In genomic region chr1:106901406-106901805, GRCm38 (mm10) we compare ENCODE assay signal across 9 mouse cellular contexts. TPM values are rescaled to one million over a fixed set of nuclear protein-coding genes. Genes with fewer than 3 reads are reported as not detected.
A peak's percentile ranks its signal among the peaks of the same experiment; 100 is the strongest.
DNase-seq lines count a peak whose midpoint lies in the region; ATAC-seq and TF ChIP-seq lines count a peak whose summit lies in the region.
"Had no signal": no experiment of that assay in that cellular context is flagged by ENCODE, and none has a peak within 500 bp of the region (broad histone marks: within the 10 kb centered on the region; RNA-seq: fewer than 3 reads in every experiment).

No protein-coding gene starts in this region.

- no peak for ATAC-seq in intestine, postnatal 0 days
- no peak for ATAC-seq in intestine, embryonic 16.5 days
- no peak for ATAC-seq in lung, embryonic 14.5 days (ENCODE audit: insufficient read depth)

- no peaks in the 10 kb centered on the region for H3K4me1 ChIP-seq in intestine, postnatal 0 days (replicated peaks; ENCODE audit: control insufficient read depth, insufficient read depth, low read length)
- no peaks in the 10 kb centered on the region for H3K4me1 ChIP-seq in intestine, embryonic 16.5 days (ENCODE audit: control insufficient read depth, insufficient read depth, low read length)
- H3K4me1 ChIP-seq in embryonic fibroblast, embryonic 13.5 days (ENCODE audit: control insufficient read depth, insufficient read depth, low read length): no peaks in the 10 kb centered on the region
- H3K4me1 ChIP-seq in lung, embryonic 14.5 days (ENCODE audit: insufficient read depth): no peaks in the 10 kb centered on the region
- H3K4me1 ChIP-seq: liver, embryonic 15.5 days had no signal

- H3K27ac ChIP-seq in intestine, postnatal 0 days (ENCODE audit: low read depth, low read length): no peak overlapping the region
- H3K27ac ChIP-seq in intestine, embryonic 16.5 days (ENCODE audit: low read length): no peak overlapping the region
- no peak overlapping the region for H3K27ac ChIP-seq in embryonic fibroblast, embryonic 13.5 days (ENCODE audit: insufficient read depth, low read length)
- H3K27ac ChIP-seq in lung, embryonic 14.5 days (ENCODE audit: low read depth): no peak overlapping the region
- H3K27ac ChIP-seq: liver, embryonic 15.5 days had no signal

- no peak overlapping the region for H3K4me3 ChIP-seq in intestine, postnatal 0 days (ENCODE audit: low read depth, low read length)
- no peak overlapping the region for H3K4me3 ChIP-seq in intestine, embryonic 16.5 days (ENCODE audit: low read length)
- H3K4me3 ChIP-seq in embryonic fibroblast, embryonic 13.5 days (ENCODE audit: insufficient read depth, low read length): no peak overlapping the region
- no peak overlapping the region for H3K4me3 ChIP-seq in lung, embryonic 14.5 days (ENCODE audit: low read depth, low read length)
- H3K4me3 ChIP-seq: liver, embryonic 15.5 days had no signal

- no peaks in the 10 kb centered on the region for H3K9me3 ChIP-seq in intestine, postnatal 0 days (ENCODE audit: control insufficient read depth)
- no peaks in the 10 kb centered on the region for H3K9me3 ChIP-seq in intestine, embryonic 16.5 days (ENCODE audit: control insufficient read depth, low read length)
- no peaks in the 10 kb centered on the region for H3K9me3 ChIP-seq in lung, embryonic 14.5 days (ENCODE audit: low read depth, low read length)
- H3K9me3 ChIP-seq: liver, embryonic 15.5 days had no signal

- no peak overlapping the region for H3K9ac ChIP-seq in intestine, postnatal 0 days (ENCODE audit: low read depth, low read length)
- H3K9ac ChIP-seq in intestine, embryonic 16.5 days (ENCODE audit: low read depth, low read length): no peak overlapping the region
- H3K9ac ChIP-seq in lung, embryonic 14.5 days: no peak overlapping the region
- H3K9ac ChIP-seq: liver, embryonic 15.5 days had no signal

- no peaks in the 10 kb centered on the region for H3K27me3 ChIP-seq in intestine, postnatal 0 days (replicated peaks; ENCODE audit: control insufficient read depth, insufficient read depth, low read length)
- H3K27me3 ChIP-seq in intestine, embryonic 16.5 days (replicated peaks; ENCODE audit: control insufficient read depth, insufficient read depth, low read length): no peaks in the 10 kb centered on the region
- no peaks in the 10 kb centered on the region for H3K27me3 ChIP-seq in lung, embryonic 14.5 days (ENCODE audit: insufficient read depth, low read length)
- H3K27me3 ChIP-seq: liver, embryonic 15.5 days had no signal

- peak; percentile 73 for TF ChIP-seq CTCF in intestine, postnatal 0 days (IDR thresholded peaks at IDR 0.05; ENCODE audit: low read depth)
- 0 out of 2 replicates have a peak, but pooled peaks have one; percentile 8 for TF ChIP-seq CTCF in embryonic fibroblast, embryonic 13.5 days (IDR thresholded peaks at IDR 0.05; ENCODE audit: borderline replicate concordance, insufficient read depth, low read length)
- peak; percentile 69 for TF ChIP-seq CTCF in lung, embryonic 14.5 days (IDR thresholded peaks at IDR 0.05; ENCODE audit: low read depth)

- intact Hi-C loops in gastrocnemius, postnatal 36 days (cut with DNase I): no loop called here

- H3K4me2 ChIP-seq in intestine, postnatal 0 days (replicated peaks; ENCODE audit: low read depth): no peak overlapping the region
- H3K4me2 ChIP-seq in intestine, embryonic 16.5 days (ENCODE audit: low read depth, low read length): no peak overlapping the region
- H3K4me2 ChIP-seq in lung, embryonic 14.5 days: no peak overlapping the region
- H3K4me2 ChIP-seq: liver, embryonic 15.5 days had no signal

- no peaks in the 10 kb centered on the region for H3K36me3 ChIP-seq in intestine, postnatal 0 days (ENCODE audit: control insufficient read depth, insufficient read depth)
- H3K36me3 ChIP-seq in intestine, embryonic 16.5 days (ENCODE audit: control insufficient read depth, insufficient read depth, low read length): no peaks in the 10 kb centered on the region
- H3K36me3 ChIP-seq in lung, embryonic 14.5 days (ENCODE audit: insufficient read depth): no peaks in the 10 kb centered on the region
- H3K36me3 ChIP-seq: liver, embryonic 15.5 days had no signal

- WGBS in intestine, postnatal 0 days: 31% methylated on average over 4 of the region's 4 CpGs
- WGBS in intestine, embryonic 16.5 days: 31% methylated on average over 4 of the region's 4 CpGs
- 30% methylated on average over 4 of the region's 4 CpGs for WGBS in lung, embryonic 14.5 days

- peak; percentile 49 for DNase-seq in A20 (ENCODE audit: low read depth, low spot score)
- peak; percentile 42 for DNase-seq in NIH3T3 (ENCODE audit: low read depth)
- peak; percentile 70 for DNase-seq in lung, embryonic 14.5 days
- DNase-seq in gastrocnemius, postnatal 36 days: no peak
- no peak for DNase-seq in urinary bladder, adult 2 months (ENCODE audit: low spot score)

- TF ChIP-seq POLR2A in embryonic fibroblast, embryonic 13.5 days (IDR thresholded peaks at IDR 0.05; ENCODE audit: low read depth, low read length): no peak

RNA-seq across cellular contexts. Expression of gene Serpinb12, which starts 32.8 kb away (rescaled TPM):
- not detected in 2 replicates for polyA plus RNA-seq in intestine, postnatal 0 days (2015; fragmentation: Nextera tagmentation; extraction: Ambion mirVana)
- 0.13 TPM in 1 of 2 replicates, not detected in the other for polyA plus RNA-seq in intestine, embryonic 16.5 days (2015; fragmentation: Nextera tagmentation; extraction: Ambion mirVana)
- not detected in 2 replicates for polyA plus RNA-seq in embryonic fibroblast, embryonic 13.5 days (2011; ENCODE audit: insufficient read length, low read depth, missing spikeins)
- polyA plus RNA-seq in lung, embryonic 14.5 days (2014; fragmentation: Nextera tagmentation; extraction: Ambion mirVana): 0.64 and 1.6 TPM in 2 replicates
- total RNA-seq in gastrocnemius, postnatal 36 days (2021): not detected
- polyA plus RNA-seq in urinary bladder, adult 2 months (2012; rRNA removed): 0.03 and 0.06 TPM in 2 replicates
- polyA plus RNA-seq: liver, embryonic 15.5 days had no signal

RNA-seq across cellular contexts. Expression of gene Serpinb5, which starts 40.4 kb away (rescaled TPM):
- 0.38 and 0.75 TPM in 2 replicates for polyA plus RNA-seq in intestine, postnatal 0 days (2015; fragmentation: Nextera tagmentation; extraction: Ambion mirVana)
- polyA plus RNA-seq in intestine, embryonic 16.5 days (2015; fragmentation: Nextera tagmentation; extraction: Ambion mirVana): 0.13 and 0.26 TPM in 2 replicates
- not detected in 2 replicates for polyA plus RNA-seq in embryonic fibroblast, embryonic 13.5 days (2011; ENCODE audit: insufficient read length, low read depth, missing spikeins)
- 0.09 and 0.18 TPM in 2 replicates for polyA plus RNA-seq in lung, embryonic 14.5 days (2014; fragmentation: Nextera tagmentation; extraction: Ambion mirVana)
- not detected for total RNA-seq in gastrocnemius, postnatal 36 days (2021)
- 13.9 and 16.2 TPM in 2 replicates for polyA plus RNA-seq in urinary bladder, adult 2 months (2012; rRNA removed)
- polyA plus RNA-seq: liver, embryonic 15.5 days had no signal

Comparison
In these comparisons a context has a peak if more than half of its experiments do, and no peak if none do; other contexts are left out.
1. CTCF ChIP-seq: peak in every context shown above with its lines; median percentile 73 in intestine, postnatal 0 days; 69 in lung, embryonic 14.5 days; 8 in embryonic fibroblast, embryonic 13.5 days.
2. DNase-seq: peak in A20 (single experiment), NIH3T3 (single experiment) and lung, embryonic 14.5 days (single experiment); none in gastrocnemius, postnatal 36 days (0 of 2) and urinary bladder, adult 2 months (single experiment).